Mouse (Mus musculus): ENCODE measurements around the gene Maff. TPM values are rescaled to one million over a fixed set of nuclear protein-coding genes. Genes with fewer than 3 reads are reported as not detected.

Maff gene
- polyA plus RNA-seq, 1 experiment from 2014 or later = 5.2 TPM

DNA sequence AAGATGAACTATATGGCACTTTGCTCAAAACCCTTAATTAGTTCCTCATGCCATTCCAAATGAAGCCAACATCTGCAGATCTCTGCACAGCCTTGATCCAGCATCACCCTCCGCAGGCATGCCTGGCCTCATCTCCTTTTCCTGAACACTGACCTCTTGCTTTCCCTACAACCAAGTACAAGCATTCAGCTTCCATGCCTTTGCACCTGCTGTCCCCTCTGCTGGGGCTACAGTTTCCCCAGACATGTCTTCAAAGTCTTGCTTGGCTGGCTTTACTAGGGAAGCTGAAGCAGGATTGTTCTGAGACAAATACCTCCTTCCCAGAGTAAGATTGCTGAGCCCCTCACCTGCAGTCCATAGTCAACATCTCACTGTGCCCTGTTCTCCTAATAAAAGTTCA, 57.9 kb downstream of the Maff start:
- Histone ChIP-seq H3K9me3 (ENCODE audit: control insufficient read depth, low read length) (no peaks in the 10 kb centered on the region), H3K27me3 (ENCODE audit: control insufficient read depth, insufficient read depth, low read depth, low read length) (no peaks in the 10 kb centered on the region), H3K4me1 (replicated peaks; ENCODE audit: control insufficient read depth, insufficient read depth, low read length) (peaks cover 34% of the 10 kb centered on the region), H3K4me2 (ENCODE audit: low read depth, low read length) (no peak overlapping the region), H3K36me3 (ENCODE audit: control insufficient read depth, insufficient read depth, low read length) (no peaks in the 10 kb centered on the region), H3K27ac (ENCODE audit: low read length) (no peak overlapping the region), H3K9ac (ENCODE audit: low read length) (no peak overlapping the region), H3K4me3 (ENCODE audit: low read length) (no peak overlapping the region)
- no peak for ATAC-seq (ENCODE audit: low read depth)
- 55% methylated on average over 1 of the region's 1 CpGs for WGBS

DNA sequence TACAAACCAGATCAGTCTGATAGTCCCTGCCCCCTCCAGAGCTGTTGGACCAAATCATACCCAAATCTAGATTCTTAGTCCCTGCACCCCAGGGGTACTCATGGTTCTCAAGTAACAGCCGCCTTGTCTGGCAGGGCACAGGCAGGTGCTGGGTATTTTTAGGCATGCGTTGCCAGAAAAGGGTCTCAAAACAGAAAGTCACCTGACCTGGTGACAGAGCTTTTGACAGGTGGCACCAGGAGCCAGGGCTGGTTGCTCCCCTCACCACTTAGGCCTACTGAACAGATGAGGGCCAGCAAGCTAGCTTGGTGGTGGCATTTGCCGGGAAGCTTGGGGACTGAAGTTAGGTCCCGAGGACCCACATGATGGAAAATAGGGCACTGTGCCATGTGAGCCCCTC, 60.1 kb downstream of the Maff start:
- 81% methylated on average over 4 of the region's 4 CpGs for WGBS
- H3K27me3 ChIP-seq (ENCODE audit: control insufficient read depth, insufficient read depth, low read depth, low read length) = no peaks in the 10 kb centered on the region
- no peak overlapping the region for H3K4me2 ChIP-seq (ENCODE audit: low read depth, low read length)
- no peak for ATAC-seq (ENCODE audit: low read depth)
- H3K36me3 ChIP-seq (ENCODE audit: control insufficient read depth, insufficient read depth, low read length) = no peaks in the 10 kb centered on the region
- no peak overlapping the region for H3K27ac ChIP-seq (ENCODE audit: low read length)
- H3K9me3 ChIP-seq (ENCODE audit: control insufficient read depth, low read length) = 0 out of 2 replicates have a peak, but pooled peaks cover 3% of the 10 kb centered on the region
- H3K4me1 ChIP-seq (replicated peaks; ENCODE audit: control insufficient read depth, insufficient read depth, low read length) = peaks cover 14% of the 10 kb centered on the region
- H3K9ac ChIP-seq (ENCODE audit: low read length) = no peak overlapping the region
- no peak overlapping the region for H3K4me3 ChIP-seq (ENCODE audit: low read length)

MicroRNAs within 50 kb of the gene (microRNA counts, 519-probe panel; counts per million panel counts)
- microRNA mmu-miR-1943 = not detected

Small RNA genes within 50 kb of the gene (microRNA-seq; reads per million reads assigned to microRNA genes)
- gene Mir1943 = 2.4 reads per million, percentile 5 among the genes with 10 or more reads in this experiment

Other genes with a start within 250 kb of the Maff start
- gene Micall1, start 237.7 kb upstream of the Maff start, polyA plus RNA-seq (2015; fragmentation: Nextera tagmentation; extraction: Ambion mirVana) = 6.9 and 7.8 TPM in 2 replicates
- gene Polr2f, start 205.6 kb upstream of the Maff start, polyA plus RNA-seq (2015; fragmentation: Nextera tagmentation; extraction: Ambion mirVana) = 255 and 267 TPM in 2 replicates
- gene 1700088E04Rik, start 205.4 kb upstream of the Maff start, polyA plus RNA-seq (2015; fragmentation: Nextera tagmentation; extraction: Ambion mirVana) = 16.3 and 18.3 TPM in 2 replicates
- 0.67 and 0.82 TPM in 2 replicates for gene Sox10, start 181.4 kb upstream of the Maff start, polyA plus RNA-seq (2015; fragmentation: Nextera tagmentation; extraction: Ambion mirVana)
- gene Pick1, start 117.4 kb upstream of the Maff start, polyA plus RNA-seq (2015; fragmentation: Nextera tagmentation; extraction: Ambion mirVana) = 41.2 and 48.4 TPM in 2 replicates
- gene Gm49486, start 117.2 kb upstream of the Maff start, polyA plus RNA-seq (2015; fragmentation: Nextera tagmentation; extraction: Ambion mirVana) = 0.28 and 0.67 TPM in 2 replicates
- 0.13 and 0.19 TPM in 2 replicates for gene Slc16a8, start 91.9 kb upstream of the Maff start, polyA plus RNA-seq (2015; fragmentation: Nextera tagmentation; extraction: Ambion mirVana)
- 4.1 and 6.2 TPM in 2 replicates for gene Baiap2l2, start 61.1 kb upstream of the Maff start, polyA plus RNA-seq (2015; fragmentation: Nextera tagmentation; extraction: Ambion mirVana)
- gene Pla2g6, start 18.2 kb upstream of the Maff start, polyA plus RNA-seq (2015; fragmentation: Nextera tagmentation; extraction: Ambion mirVana) = 20.1 and 22.4 TPM in 2 replicates
- 71.1 and 78.2 TPM in 2 replicates for gene Tmem184b, start 56.9 kb downstream of the Maff start, polyA plus RNA-seq (2015; fragmentation: Nextera tagmentation; extraction: Ambion mirVana)
- 54.7 and 58.0 TPM in 2 replicates for gene Csnk1e, start 108.9 kb downstream of the Maff start, polyA plus RNA-seq (2015; fragmentation: Nextera tagmentation; extraction: Ambion mirVana)
- gene Kcnj4, start 158.6 kb downstream of the Maff start, polyA plus RNA-seq (2015; fragmentation: Nextera tagmentation; extraction: Ambion mirVana) = not detected in 2 replicates
- 75.3 and 78.6 TPM in 2 replicates for gene Kdelr3, start 169.8 kb downstream of the Maff start, polyA plus RNA-seq (2015; fragmentation: Nextera tagmentation; extraction: Ambion mirVana)
- 45.0 and 45.3 TPM in 2 replicates for gene Ddx17, start 200.1 kb downstream of the Maff start, polyA plus RNA-seq (2015; fragmentation: Nextera tagmentation; extraction: Ambion mirVana)

All from lung, embryonic 16.5 days (tissue).